Mouse (Mus musculus): ENCODE measurements at regions not wholly inside any gene's neighbourhood (a gene's known extent, or its start where the extent isn't known, plus 50 kb on each side); places are given as distances from the start of the nearest gene placed in this dataset.

DNA sequence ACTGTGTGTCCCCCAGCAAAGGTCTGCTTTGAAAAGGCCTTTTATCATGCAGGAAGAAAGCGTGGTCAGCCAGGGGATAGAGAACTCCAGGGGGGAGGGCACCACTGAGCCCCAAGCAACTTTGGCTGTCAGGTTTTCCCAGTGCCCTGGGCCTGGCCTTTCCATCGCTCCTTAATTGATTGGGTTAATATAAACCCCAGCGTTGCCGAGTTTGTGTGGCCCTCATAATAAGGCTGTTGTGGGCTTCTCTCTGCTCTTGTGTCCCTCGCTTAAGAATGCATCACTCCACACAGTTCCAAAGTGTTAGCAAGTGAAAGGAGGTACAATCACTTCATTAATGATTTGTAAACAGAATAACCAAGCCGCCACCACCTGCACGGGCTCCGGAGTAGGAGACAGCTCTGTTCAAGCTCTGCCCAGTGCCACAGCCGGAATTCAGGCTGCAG lies 455.5 kb downstream of the Irx1 start:
- TF ChIP-seq CTCF (IDR thresholded peaks at IDR 0.05; ENCODE audit: low read depth) (no peak), EP300 (optimal IDR thresholded peaks at IDR 0.05) (no peak)
